Mouse (Mus musculus) embryonic facial prominence, embryonic 10.5 days (tissue): ENCODE measurements around the gene Donson. TPM values are rescaled to one million over a fixed set of nuclear protein-coding genes. Genes with fewer than 3 reads are reported as not detected.

ENCODE experiments used
- DNase-seq: peaks from one replicate; pipeline ENCODE4 v3.0.0-alpha.2; 2017; ENCODE audit warnings: low spot score
- H3K27ac ChIP-seq: fragments of 300-500 bp; sonication (generic); replicated peaks from 2 replicates; pipeline ENCODE4 v1.5.1; 2016; ENCODE audit warnings: mild to moderate bottlenecking
- H3K27me3 ChIP-seq: fragments of 300-500 bp; sonication (generic); replicated peaks from 2 replicates; pipeline ENCODE4 v1.6.1; 2016; ENCODE audit warnings: low read depth, mild to moderate bottlenecking; ENCODE audit not compliant: poor library complexity, severe bottlenecking
- H3K36me3 ChIP-seq: fragments of 300-500 bp; sonication (generic); replicated peaks from 2 replicates; pipeline ENCODE4 v1.6.1; 2016; ENCODE audit warnings: mild to moderate bottlenecking, moderate library complexity
- H3K4me1 ChIP-seq: fragments of 300-500 bp; sonication (generic); 2 replicates; pipeline ENCODE4 v1.6.1; 2016
- H3K4me3 ChIP-seq: fragments of 300-500 bp; sonication (generic); 2 replicates; pipeline ENCODE4 v1.5.1; 2016; ENCODE audit warnings: mild to moderate bottlenecking, moderate library complexity
- H3K9me3 ChIP-seq: fragments of 300-500 bp; sonication (generic); 2 replicates; pipeline ENCODE4 v1.6.1; 2016; ENCODE audit warnings: mild to moderate bottlenecking
- WGBS: fragments of 180-500 bp; shearing (Covaris S2); methylation state at CpG from one replicate; pipeline ENCODE4 v1.1.7; 2016; 5-methylcytosine and 5-hydroxymethylcytosine counted together
- polyA plus RNA-seq: library from polyadenylated mRNA; unstranded; fragments of >200 nt; fragmentation: Nextera tagmentation; extraction: Ambion mirVana; gene quantifications from 2 replicates; pipeline ENCODE4 v1.2.1, GENCODE M21; 2016

The Donson gene
- polyA plus RNA-seq, 1 experiment from 2014 or later, result 37.5 TPM

DNA sequence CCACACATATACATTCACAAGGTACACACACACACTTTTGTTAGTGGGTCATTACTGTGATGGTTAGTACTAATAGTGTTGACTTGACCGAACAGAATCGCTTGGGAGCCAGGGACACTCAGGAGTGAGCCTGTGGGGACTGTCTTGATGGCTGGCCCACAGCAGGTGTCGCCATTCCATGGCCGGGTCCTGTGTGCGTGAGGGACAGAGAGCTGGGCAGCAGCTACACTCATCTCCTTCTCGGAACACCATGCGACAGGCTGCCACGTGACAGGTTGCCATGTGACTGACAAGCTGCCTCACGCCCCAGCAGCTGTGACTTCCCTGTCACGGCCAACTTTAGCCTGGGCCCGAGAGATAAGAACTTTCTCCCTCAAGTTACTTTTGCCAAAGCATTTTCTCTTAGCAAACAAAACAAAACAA, 28.4 kb upstream of the Donson start:
- no peak overlapping the region for H3K4me3 ChIP-seq
- 88% methylated on average over 11 of the region's 11 CpGs for WGBS
- no peak for DNase-seq
- H3K4me1 ChIP-seq, result no peaks in the 10 kb centered on the region
- H3K9me3 ChIP-seq, result no peaks in the 10 kb centered on the region
- H3K27me3 ChIP-seq, result no peaks in the 10 kb centered on the region
- H3K36me3 ChIP-seq, result peaks cover 79% of the 10 kb centered on the region
- no peak overlapping the region for H3K27ac ChIP-seq

DNA sequence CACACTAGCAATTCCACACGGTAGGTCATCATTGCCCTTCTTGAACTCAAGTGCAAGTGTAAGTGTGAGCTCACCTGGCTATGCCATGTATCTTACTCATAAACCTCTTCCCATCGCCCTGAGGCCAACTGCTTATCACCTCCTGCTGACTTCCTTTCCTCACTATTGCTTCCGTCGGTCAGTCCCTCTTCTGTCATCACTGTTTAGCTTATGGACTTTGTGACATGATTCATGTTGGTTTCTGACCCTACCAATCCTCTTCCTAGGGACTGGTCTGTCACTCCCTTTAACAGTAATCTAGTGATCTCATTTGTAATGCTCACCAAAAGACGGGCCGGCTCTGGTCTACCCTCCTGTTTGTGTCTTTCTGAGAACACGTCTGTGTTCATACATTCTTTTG, 21.7 kb upstream of the Donson start:
- DNase-seq, result no peak
- 90% methylated on average over 7 of the region's 7 CpGs for WGBS
- no peak overlapping the region for H3K27ac ChIP-seq
- H3K9me3 ChIP-seq, result no peaks in the 10 kb centered on the region
- H3K27me3 ChIP-seq, result no peaks in the 10 kb centered on the region
- H3K36me3 ChIP-seq, result peaks cover 77% of the 10 kb centered on the region
- no peaks in the 10 kb centered on the region for H3K4me1 ChIP-seq
- no peak overlapping the region for H3K4me3 ChIP-seq

DNA sequence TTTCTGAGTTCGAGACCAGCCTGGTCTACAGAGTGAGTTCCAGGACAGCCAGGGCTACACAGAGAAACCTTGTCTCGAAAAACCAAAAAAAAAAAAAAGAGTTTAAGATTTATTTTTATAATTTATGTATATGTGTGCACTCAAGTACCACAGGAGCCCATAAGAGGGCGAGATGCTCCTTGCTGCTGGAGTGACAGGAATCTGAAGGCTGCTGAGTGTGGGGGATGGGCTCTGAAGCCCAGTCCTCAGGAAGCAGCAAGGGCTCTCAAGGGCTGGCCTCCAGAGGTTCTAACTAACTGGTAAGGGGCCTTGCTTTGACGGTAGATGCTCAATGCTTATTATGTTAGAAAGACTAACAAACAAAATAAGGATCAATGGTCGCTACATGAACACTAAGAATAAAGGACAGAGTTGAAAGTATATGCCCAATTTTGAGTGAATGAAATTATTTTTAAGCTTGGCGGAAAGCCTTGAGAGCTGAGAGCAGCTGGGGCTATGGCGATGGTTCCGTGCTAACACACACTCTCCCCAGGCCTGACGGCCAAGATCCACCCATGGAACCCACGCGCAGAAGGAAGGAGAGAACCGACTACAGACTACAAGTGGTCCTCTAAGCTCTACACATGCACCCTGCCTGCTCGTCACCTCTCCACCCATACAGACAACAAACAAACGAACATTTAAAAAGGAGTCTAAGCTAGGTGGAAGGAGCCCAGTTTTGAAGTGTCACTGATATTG, 16.2 kb upstream of the Donson start:
- WGBS, result 80% methylated on average over 14 of the region's 14 CpGs
- Histone ChIP-seq H3K36me3 (peaks cover 83% of the 10 kb centered on the region), H3K4me3 (no peak overlapping the region), H3K27me3 (no peaks in the 10 kb centered on the region), H3K9me3 (no peaks in the 10 kb centered on the region), H3K4me1 (peaks cover 6% of the 10 kb centered on the region; the same call in 1 of the 2 replicates), H3K27ac (no peak overlapping the region)
- peak; percentile 19 for DNase-seq

DNA sequence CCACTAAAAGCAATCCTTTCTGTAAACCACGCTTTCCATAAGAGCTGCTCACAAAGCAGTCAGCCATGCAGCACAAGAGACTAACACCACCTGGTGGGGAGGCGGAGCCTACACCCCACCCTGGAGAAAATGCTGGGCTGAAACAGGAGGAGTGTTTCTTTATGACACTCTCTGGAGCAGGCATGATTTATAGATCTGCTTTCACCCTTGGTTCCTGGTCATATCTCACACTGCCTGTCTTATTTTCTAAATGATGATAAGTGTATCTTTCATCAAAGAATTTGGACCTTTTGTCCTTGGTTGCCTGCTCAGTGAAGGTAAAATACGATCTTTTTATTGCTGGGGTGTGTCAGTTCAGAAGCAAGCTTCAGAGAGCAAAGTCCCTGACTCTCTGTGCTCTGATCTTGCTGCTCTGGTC, 14.2 kb upstream of the Donson start:
- H3K4me3 ChIP-seq, result no peak overlapping the region
- H3K9me3 ChIP-seq, result no peaks in the 10 kb centered on the region
- WGBS, result 63% methylated on average over 3 of the region's 3 CpGs
- peaks cover 80% of the 10 kb centered on the region for H3K36me3 ChIP-seq
- no peak for DNase-seq
- H3K27me3 ChIP-seq, result no peaks in the 10 kb centered on the region
- peaks cover 6% of the 10 kb centered on the region; the same call in 1 of the 2 replicates for H3K4me1 ChIP-seq
- no peak overlapping the region for H3K27ac ChIP-seq

DNA sequence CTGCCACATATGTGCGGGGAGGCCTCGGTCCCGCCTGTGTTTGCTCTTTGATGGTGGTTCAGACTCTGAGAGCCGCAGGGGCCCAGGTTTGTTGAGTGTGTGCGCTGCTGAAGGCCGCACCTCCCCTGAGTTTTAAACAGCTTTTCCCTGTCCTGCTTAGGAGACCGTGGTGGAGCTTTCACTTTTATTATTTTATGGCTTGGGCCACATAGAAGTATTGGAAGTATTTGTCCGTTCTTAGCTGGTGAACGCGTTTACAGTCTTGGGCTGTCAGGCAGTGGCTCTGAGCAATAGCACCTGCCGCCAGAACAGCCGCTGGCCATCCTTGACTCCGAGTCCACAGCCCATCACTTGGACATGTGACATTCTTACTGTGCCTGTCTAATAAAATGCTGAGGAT, 13.3 kb upstream of the Donson start:
- no peak for DNase-seq
- 93% methylated on average over 13 of the region's 13 CpGs for WGBS
- Histone ChIP-seq H3K36me3 (peaks cover 80% of the 10 kb centered on the region), H3K27me3 (no peaks in the 10 kb centered on the region), H3K9me3 (no peaks in the 10 kb centered on the region), H3K4me3 (no peak overlapping the region), H3K27ac (no peak overlapping the region), H3K4me1 (peaks cover 6% of the 10 kb centered on the region; the same call in 1 of the 2 replicates)

DNA sequence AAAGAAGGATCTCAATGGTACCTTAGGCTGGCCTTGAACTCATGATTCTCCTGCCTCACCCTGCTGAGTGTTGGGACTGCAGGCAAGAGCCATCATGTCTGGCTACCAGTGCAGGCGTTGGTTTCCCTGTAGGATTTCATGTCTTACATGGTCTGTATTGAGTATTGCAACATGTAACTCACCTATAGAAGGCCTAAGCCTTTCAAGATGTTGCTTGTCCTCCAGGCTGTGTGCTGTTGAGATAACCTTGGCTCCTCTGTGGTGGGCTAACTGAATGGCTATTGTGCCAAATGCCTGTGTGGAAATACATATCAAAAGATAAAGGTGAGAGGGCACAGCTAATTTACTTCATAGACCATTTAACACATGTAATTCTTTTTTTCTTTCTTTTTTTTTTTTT, 10.4 kb upstream of the Donson start:
- peaks cover 71% of the 10 kb centered on the region for H3K36me3 ChIP-seq
- no peak overlapping the region for H3K4me3 ChIP-seq
- 86% methylated on average over 1 of the region's 1 CpGs for WGBS
- no peak overlapping the region for H3K27ac ChIP-seq
- no peaks in the 10 kb centered on the region for H3K27me3 ChIP-seq
- H3K9me3 ChIP-seq, result no peaks in the 10 kb centered on the region
- no peak for DNase-seq
- peaks cover 5% of the 10 kb centered on the region; the same call in 1 of the 2 replicates for H3K4me1 ChIP-seq

DNA sequence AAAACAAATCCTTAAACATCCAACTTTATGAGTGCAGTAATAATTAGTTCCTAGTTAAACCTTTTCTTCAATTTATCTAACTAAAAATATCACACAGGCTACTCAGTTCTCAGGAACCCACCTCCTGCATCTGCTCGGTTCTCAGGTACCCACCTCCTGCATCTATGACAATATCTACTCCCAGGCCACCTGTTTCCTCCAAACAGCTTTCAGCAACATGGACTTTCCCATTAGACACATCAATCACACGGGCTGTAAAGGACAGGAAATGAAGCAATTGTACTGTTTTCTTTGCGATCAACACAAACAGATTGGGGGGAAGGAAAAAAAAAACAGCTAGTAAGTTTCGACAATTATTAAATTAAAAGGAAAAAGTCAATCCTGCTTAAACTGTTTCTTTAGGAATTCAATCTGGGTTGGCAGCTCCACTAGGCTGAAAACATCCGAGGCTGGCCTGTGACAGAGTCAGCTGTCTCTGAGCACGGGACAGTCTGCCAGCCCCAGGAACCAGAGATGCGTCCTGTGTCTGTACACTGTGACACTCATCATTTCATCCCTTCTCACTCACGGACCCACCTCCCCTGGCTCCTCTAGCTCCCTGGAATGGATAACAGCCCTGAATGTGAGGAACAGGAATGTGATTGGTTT, 6.7 kb upstream of the Donson start:
- WGBS, result 66% methylated on average over 8 of the region's 8 CpGs
- DNase-seq, result no peak
- Histone ChIP-seq H3K27ac (no peak overlapping the region), H3K4me3 (no peak overlapping the region), H3K27me3 (no peaks in the 10 kb centered on the region), H3K4me1 (peaks cover 5% of the 10 kb centered on the region; the same call in 1 of the 2 replicates), H3K36me3 (peaks cover 46% of the 10 kb centered on the region), H3K9me3 (no peaks in the 10 kb centered on the region)

DNA sequence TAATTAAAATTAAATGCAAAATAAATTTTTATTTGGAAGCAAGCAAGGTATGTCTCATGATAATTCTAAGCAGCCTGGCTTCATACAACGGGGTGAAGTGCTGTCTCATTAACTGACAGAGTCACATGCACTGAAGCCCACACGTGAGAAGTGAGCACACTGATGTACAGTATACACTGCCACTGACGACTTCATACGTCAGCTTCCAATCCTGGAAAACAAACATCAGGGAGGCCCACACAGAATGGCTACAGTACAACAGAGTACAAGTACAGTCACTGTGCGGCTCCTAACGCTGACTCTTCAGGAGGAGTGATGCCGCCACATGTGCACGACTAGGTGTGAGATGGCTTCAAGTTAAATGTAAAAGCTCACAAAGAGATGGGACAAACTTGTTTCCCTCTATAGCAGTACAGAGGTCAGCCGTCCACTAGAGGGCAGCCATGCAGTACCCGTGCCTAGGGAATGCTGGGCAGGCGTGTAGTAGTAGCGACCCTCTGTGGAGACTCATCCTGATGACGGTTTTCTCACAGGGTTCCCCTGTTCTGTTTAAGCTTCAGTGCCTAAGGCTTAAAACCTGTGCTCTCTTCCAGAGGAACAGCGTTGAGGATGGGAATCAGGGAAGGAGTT, 6.0 kb upstream of the Donson start:
- 33% methylated on average over 14 of the region's 14 CpGs for WGBS
- H3K4me1 ChIP-seq, result peaks cover 10% of the 10 kb centered on the region
- peak; percentile 84 for DNase-seq
- H3K9me3 ChIP-seq, result no peaks in the 10 kb centered on the region
- peaks cover 43% of the 10 kb centered on the region for H3K36me3 ChIP-seq
- no peaks in the 10 kb centered on the region for H3K27me3 ChIP-seq
- H3K4me3 ChIP-seq, result no peak overlapping the region
- no peak overlapping the region for H3K27ac ChIP-seq

DNA sequence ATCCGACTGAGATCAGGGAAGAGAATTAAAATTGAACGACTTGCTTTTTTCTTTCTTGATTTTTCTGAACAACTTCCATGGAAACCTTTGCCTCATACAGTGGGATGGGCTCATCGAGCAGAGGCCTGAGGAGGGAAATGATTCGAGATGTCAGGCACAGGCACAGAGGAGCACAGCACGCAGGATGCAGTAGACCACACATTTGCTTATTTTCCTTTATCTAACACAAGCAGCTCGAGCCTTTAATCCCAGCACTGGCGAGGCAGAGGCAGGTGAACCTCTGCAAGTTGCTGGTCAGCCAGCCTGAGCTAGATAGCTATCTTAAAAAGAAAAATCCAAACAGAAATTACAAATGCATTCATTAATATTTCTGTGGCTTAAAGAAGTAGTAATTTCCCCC, 1.2 kb upstream of the Donson start:
- peak overlapping the region; percentile 95 for H3K4me3 ChIP-seq
- WGBS, result 54% methylated on average over 7 of the region's 7 CpGs
- H3K9me3 ChIP-seq, result no peaks in the 10 kb centered on the region
- H3K27ac ChIP-seq, result no peak overlapping the region
- peaks cover 24% of the 10 kb centered on the region for H3K36me3 ChIP-seq
- no peaks in the 10 kb centered on the region for H3K27me3 ChIP-seq
- no peak for DNase-seq
- peaks cover 35% of the 10 kb centered on the region for H3K4me1 ChIP-seq

DNA sequence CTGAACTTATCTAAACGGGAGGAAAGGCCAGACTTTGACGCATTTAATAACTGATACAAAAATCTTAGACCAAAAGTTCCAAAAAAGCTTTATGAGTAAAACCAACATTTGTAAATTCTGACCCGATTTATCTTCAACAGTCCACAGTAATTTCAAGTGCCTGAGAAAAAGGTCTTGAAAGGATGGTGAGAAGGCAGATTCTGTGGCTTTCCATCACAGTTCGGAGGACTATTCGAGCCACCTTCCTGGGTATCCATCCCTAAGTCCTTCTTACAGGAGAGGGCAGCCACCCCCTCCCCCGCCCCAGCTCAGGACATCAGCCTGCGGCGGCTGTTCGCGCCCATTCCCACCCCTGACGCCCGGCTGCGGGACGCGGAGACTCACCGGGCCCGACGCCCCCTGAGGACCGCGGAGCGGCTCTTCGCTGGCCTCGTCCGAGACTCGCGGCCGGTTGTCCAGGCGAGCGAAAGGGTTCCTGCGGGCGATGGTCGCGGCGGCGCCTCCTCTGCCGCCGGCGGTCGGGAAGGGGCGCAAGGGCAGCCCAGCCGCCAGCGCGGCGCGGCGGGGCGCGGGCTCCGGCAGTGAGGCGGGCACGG, 449 bp downstream of the Donson start:
- 2% methylated on average over 51 of the region's 51 CpGs for WGBS

DNA sequence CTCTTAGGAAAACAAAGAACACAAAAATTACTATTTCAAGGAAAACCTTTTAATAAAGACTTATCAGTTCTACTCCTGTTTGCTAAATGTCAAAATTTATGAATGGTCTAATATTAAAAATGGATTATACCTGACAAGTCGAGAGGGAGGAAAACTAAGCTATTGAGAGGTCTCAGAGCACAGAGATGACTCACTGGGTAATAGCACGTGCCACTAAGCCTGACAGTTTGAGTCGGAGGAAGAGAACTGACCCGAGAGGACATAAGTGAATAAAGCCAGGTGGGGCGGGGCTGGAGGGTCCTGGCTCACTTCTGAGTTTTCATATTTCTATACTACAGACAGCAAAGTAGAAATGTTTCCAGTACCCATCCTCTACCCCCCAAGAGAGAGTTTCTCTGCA, 2.2 kb downstream of the Donson start:
- no peaks in the 10 kb centered on the region for H3K9me3 ChIP-seq
- peaks cover 49% of the 10 kb centered on the region for H3K36me3 ChIP-seq
- H3K4me3 ChIP-seq, result no peak overlapping the region
- 85% methylated on average over 5 of the region's 5 CpGs for WGBS
- H3K4me1 ChIP-seq, result peaks cover 31% of the 10 kb centered on the region
- DNase-seq, result no peak
- no peaks in the 10 kb centered on the region for H3K27me3 ChIP-seq
- H3K27ac ChIP-seq, result no peak overlapping the region

More for the DNA sequence above, 449 bp downstream of the Donson start:
- peaks cover 31% of the 10 kb centered on the region for H3K4me1 ChIP-seq
- no peaks in the 10 kb centered on the region for H3K9me3 ChIP-seq
- no peak for DNase-seq
- peak overlapping the region; percentile 94 for H3K27ac ChIP-seq
- peaks cover 33% of the 10 kb centered on the region for H3K36me3 ChIP-seq
- H3K27me3 ChIP-seq, result no peaks in the 10 kb centered on the region
- H3K4me3 ChIP-seq, result peak overlapping the region; percentile 95

DNA sequence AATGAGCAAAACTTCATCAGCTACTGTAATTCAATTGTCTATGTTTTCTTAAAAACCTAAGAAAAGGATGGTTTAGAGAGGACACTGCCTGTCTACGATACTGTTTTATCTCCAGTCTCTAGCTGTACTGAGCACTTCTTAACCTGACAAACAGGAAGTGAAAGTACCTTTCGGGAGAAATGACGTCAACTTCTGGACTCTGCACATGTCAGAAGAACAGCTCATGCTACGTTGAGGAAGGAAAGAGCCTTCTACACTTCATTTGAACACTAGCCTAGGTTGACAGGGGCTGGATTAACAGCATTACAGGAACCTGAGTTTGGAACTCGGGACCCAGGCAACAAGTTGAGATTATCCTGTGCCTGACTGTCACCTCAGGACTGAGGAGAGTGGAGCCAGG, 3.0 kb downstream of the Donson start:
- Histone ChIP-seq H3K27ac (no peak overlapping the region), H3K4me1 (peaks cover 31% of the 10 kb centered on the region), H3K36me3 (peaks cover 56% of the 10 kb centered on the region), H3K27me3 (no peaks in the 10 kb centered on the region), H3K9me3 (no peaks in the 10 kb centered on the region), H3K4me3 (no peak overlapping the region)
- no peak for DNase-seq
- 90% methylated on average over 5 of the region's 5 CpGs for WGBS
